Mouse (Mus musculus): Measurements from ENCODE around the gene Gm20517.

- no peak for TF ChIP-seq CTCF (IDR thresholded peaks at IDR 0.05; ENCODE audit: low read depth, low read length)
- TF ChIP-seq EP300 (IDR thresholded peaks at IDR 0.05; ENCODE audit: insufficient read depth, low read depth, low read length): no peak
- no peak for TF ChIP-seq POLR2A (IDR thresholded peaks at IDR 0.05; ENCODE audit: insufficient read depth, low read length)
Measured at GRCm38 (mm10) chr17:47609182-47609581, 2.2 kb upstream of the Gm20517 start.
